Mouse (Mus musculus) heart, embryonic 14.5 days (tissue): Measurements from ENCODE around the gene Anapc11. TPM values are rescaled to one million over a fixed set of nuclear protein-coding genes. Genes with fewer than 3 reads are reported as not detected.
A peak's percentile ranks its signal among the peaks of the same experiment; 100 is the strongest.

ENCODE experiments used
- ATAC-seq: fragments of 200-750 bp; cut with Nextera tagmentation; 2 replicates; pipeline ENCODE4 v1.8.0; 2017; ENCODE audit warnings: low read depth, moderate TSS enrichment; ENCODE audit not compliant: insufficient number of reproducible peaks, insufficient read depth, low FRiP score
- H3K27ac ChIP-seq, 2 experiments: fragments of 200-500 bp in 1 of 2; fragments of 300-500 bp in 1 of 2; sonication (generic) in 1 of 2; replicated peaks in 1 of 2; 2 replicates each; pipeline ENCODE4 v1.5.1; 2012 to 2014; ENCODE audit warnings: low read depth in 2 of 2, low read length in 2 of 2, control low read depth in 1 of 2, mild to moderate bottlenecking in 1 of 2, mixed read lengths in 1 of 2; ENCODE audit not compliant: control insufficient read depth in 1 of 2, insufficient read depth in 1 of 2
- H3K27me3 ChIP-seq: fragments of 300-500 bp; sonication (generic); 2 replicates; pipeline ENCODE4 v1.6.1; 2014; ENCODE audit warnings: mild to moderate bottlenecking, low read length, control low read depth; ENCODE audit not compliant: control insufficient read depth, insufficient read depth
- H3K36me3 ChIP-seq: fragments of 300-500 bp; sonication (generic); 2 replicates; pipeline ENCODE4 v1.6.1; 2014; ENCODE audit warnings: mild to moderate bottlenecking, control low read depth, low read length, mixed read lengths; ENCODE audit not compliant: control insufficient read depth, insufficient read depth
- H3K4me1 ChIP-seq, 2 experiments: fragments of 200-500 bp in 1 of 2; fragments of 300-500 bp in 1 of 2; sonication (generic) in 1 of 2; 2 replicates each; pipeline ENCODE4 v1.6.1; 2012 to 2014; ENCODE audit warnings: low read length in 2 of 2, control low read depth in 1 of 2, mixed read lengths in 1 of 2; ENCODE audit not compliant: control insufficient read depth in 2 of 2, insufficient read depth in 2 of 2
- H3K4me2 ChIP-seq: fragments of 300-500 bp; sonication (generic); 2 replicates; pipeline ENCODE4 v1.6.1; 2014; ENCODE audit warnings: mild to moderate bottlenecking, low read length
- H3K4me3 ChIP-seq, 2 experiments: fragments of 200-500 bp in 1 of 2; fragments of 300-500 bp in 1 of 2; sonication (generic) in 1 of 2; 2 replicates each; pipeline ENCODE4 v1.5.1; 2012 to 2014; ENCODE audit warnings: low read length in 2 of 2, mild to moderate bottlenecking in 2 of 2, control low read depth in 1 of 2, low read depth in 1 of 2, moderate library complexity in 1 of 2; ENCODE audit not compliant: control insufficient read depth in 1 of 2, insufficient read depth in 1 of 2
- H3K9ac ChIP-seq: fragments of 300-500 bp; sonication (generic); 2 replicates; pipeline ENCODE4 v1.6.1; 2014; ENCODE audit warnings: mild to moderate bottlenecking, low read length
- H3K9me3 ChIP-seq: fragments of 300-500 bp; sonication (generic); 2 replicates; pipeline ENCODE4 v1.6.1; 2016; ENCODE audit warnings: low read length, control low read depth; ENCODE audit not compliant: control insufficient read depth
- WGBS: fragments of 180-500 bp; shearing (Covaris S2); extraction: QIAGEN DNeasy Blood & Tissue Kit; methylation state at CpG from one replicate; pipeline ENCODE4 v1.1.7; 2014; 5-methylcytosine and 5-hydroxymethylcytosine counted together
- polyA plus RNA-seq: library from polyadenylated mRNA; unstranded; fragments of >200 nt; fragmentation: Nextera tagmentation; extraction: Ambion mirVana; gene quantifications from 2 replicates; pipeline ENCODE4 v1.2.1, GENCODE M21; 2014

The Anapc11 gene
- polyA plus RNA-seq, 1 experiment from 2014 or later: 251 TPM

DNA sequence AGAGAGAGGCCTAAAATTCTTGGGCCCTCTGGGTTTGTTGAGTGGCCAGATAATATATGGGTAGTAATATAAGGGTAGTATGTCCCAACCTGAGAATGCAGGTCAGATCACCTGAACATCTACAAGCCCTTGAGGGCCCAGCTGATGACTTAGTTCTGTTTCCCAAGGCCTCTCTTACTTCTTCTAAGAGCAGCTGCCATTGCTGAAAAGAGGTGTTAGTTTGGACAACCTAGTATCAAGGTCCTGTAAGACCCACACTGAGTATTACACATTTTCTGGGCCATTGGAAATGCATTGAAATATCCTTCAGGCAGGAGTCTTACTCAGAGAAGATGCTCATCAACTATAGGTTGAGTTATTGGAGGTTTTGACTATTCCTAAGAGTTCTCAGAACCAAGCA, 22.3 kb upstream of the Anapc11 start:
- Histone ChIP-seq H3K4me3 (no peak overlapping the region), H3K4me1 (peaks cover 25 to 38% of the 10 kb centered on the region in 2 experiments), H3K9ac (no peak overlapping the region), H3K36me3 (peaks cover 44% of the 10 kb centered on the region), H3K27ac (no peak overlapping the region), H3K27me3 (no peaks in the 10 kb centered on the region), H3K9me3 (no peaks in the 10 kb centered on the region), H3K4me2 (no peak overlapping the region)
- ATAC-seq: no peak

DNA sequence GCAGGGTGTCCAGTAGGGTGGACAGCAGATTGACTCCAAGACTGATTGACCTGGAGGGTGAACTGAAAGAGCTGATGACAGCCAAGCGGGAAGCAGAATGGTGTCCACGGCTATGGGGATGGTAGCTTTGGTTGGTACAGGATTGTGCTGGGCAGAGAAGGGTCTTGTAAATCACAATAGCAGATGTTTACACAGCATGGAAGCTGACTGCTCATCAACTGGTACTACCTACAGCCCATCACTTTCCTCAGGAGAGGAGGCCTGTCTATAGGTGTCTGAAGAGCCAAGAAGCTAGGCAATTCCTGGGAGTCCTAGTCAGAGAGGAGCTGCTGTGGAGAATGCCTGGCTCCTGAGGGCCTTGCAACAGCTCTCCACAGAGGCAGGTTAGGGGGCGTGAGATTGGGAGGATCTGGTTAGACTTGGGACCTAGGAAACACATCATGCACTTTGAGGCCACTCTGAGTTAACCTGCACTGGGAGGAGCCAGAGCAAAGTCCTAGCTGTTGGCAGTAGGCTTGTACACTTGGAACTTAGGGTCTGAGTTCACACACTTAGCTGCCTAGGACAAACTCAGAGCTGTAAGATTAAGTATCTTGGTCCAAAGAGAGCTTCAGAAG, 21.7 kb upstream of the Anapc11 start:
- no peak for ATAC-seq

DNA sequence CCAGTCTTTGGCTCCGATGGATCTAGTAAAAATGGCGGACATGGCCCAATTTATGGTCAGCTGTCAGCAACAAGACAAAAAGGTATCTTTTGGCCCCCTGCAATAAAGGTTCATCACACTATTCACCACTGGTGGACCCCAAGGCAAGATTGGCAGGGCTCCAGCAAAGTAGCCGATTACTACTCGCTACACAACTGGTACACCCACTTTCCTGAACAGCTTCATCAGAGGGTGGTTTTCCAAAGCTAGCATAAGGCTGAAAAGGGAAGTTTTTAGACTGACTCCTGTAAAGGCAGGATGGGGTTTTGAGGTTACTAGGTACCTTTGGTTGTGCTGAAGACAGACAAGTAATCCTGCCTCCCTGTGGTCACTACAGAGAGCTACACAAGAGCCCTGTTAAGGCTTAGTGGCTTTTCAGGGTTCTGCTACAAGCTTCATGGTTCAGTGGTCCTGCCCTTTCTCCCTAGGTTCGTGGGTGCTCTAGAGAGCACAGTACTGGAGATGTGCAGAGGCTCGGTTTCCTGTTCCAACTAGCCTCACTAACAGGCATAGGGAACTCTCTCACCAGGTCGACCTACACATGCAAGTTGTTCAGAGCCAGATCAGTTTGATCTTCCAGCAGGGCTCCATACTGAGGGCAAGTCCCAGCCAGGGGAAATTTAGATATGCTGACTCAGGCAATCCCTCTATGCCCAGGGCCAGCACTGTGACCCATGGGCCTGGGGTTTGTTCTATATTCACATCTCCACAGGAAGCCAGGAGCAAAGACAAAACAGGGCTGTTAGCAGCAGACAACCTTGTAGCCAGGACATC, 20.8 kb upstream of the Anapc11 start:
- Histone ChIP-seq H3K4me2 (no peak overlapping the region), H3K4me3 (no peak overlapping the region)
- no peak for ATAC-seq

More for the DNA sequence above, 21.7 kb upstream of the Anapc11 start:
- H3K4me3 ChIP-seq: no peak overlapping the region
- H3K9ac ChIP-seq: no peak overlapping the region
- H3K4me2 ChIP-seq: no peak overlapping the region
- no peaks in the 10 kb centered on the region for H3K9me3 ChIP-seq
- WGBS: 75% methylated on average over 3 of the region's 3 CpGs
- H3K4me1 ChIP-seq: peaks cover 20 to 32% of the 10 kb centered on the region in 2 experiments
- H3K27me3 ChIP-seq: no peaks in the 10 kb centered on the region
- H3K36me3 ChIP-seq: peaks cover 39% of the 10 kb centered on the region
- H3K27ac ChIP-seq: no peak overlapping the region

DNA sequence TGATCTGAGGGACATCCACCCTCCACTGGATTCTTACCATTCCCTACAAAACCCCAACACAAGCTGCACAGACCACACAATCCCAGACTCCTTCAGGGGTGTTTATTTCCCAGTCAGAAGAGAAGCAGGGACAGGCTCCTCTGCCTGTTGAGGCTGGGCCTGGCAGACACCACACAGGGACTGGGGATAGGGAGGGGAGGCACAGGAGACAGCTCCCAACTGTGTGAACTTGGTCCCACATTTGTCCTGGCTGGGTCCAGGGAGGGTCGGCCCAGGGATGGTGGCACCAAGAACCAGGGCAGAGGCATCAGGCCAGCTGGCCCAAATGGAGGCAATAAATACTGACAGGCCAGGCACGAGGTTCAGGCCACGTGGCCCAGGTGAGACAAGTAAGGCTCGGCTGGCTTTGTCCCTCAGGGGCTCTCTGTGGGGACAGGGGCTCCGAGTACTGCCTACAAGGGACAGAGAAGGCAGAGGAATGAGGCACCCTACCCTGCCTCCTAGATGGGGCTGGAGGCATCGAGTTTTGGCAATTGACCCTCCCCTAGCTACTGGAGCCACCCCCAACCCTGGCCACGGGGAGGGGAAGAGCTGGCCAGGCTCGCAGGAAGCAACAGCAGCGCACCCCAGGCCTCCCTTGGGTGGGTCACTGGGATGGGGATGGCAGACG, 20.1 kb upstream of the Anapc11 start:
- Histone ChIP-seq H3K4me3 (no peak overlapping the region), H3K27me3 (no peaks in the 10 kb centered on the region), H3K9me3 (no peaks in the 10 kb centered on the region), H3K36me3 (peaks cover 36% of the 10 kb centered on the region), H3K4me2 (no peak overlapping the region), H3K27ac (no peak overlapping the region), H3K9ac (no peak overlapping the region), H3K4me1 (peaks cover 24 to 34% of the 10 kb centered on the region in 2 experiments)
- 77% methylated on average over 10 of the region's 10 CpGs for WGBS
- ATAC-seq: no peak

More for the DNA sequence above, 20.8 kb upstream of the Anapc11 start:
- Histone ChIP-seq H3K27ac (no peak overlapping the region), H3K9me3 (no peaks in the 10 kb centered on the region), H3K27me3 (no peaks in the 10 kb centered on the region), H3K4me1 (peaks cover 24 to 34% of the 10 kb centered on the region in 2 experiments), H3K9ac (no peak overlapping the region), H3K36me3 (peaks cover 36% of the 10 kb centered on the region)
- WGBS: 87% methylated on average over 7 of the region's 7 CpGs

DNA sequence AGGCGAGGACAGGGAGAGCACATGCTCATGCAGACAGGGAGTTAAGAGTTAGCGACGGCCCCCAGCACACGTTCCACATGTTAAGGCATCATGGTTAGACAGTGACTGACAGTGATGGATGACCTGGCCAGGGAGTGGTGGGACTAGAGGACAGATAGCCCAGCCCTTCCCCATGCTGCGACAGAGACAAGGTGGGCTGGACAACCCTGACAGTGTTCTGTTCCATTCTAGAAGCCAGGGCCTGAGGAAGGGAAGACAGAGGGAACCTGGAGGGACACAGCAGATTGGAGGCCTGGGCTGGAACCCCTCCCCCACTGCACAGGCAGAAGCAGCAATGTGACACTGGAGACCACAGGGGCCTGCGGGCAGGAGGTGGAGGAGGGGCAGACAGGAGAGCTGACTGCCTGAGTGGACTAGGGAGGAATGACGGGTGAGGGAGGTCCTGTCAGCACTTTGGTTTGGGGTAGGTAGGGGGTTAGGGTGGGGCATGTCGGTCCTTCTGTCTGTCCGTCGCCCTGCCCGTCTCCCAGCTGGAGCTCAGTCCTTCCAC, 19.5 kb upstream of the Anapc11 start:
- Histone ChIP-seq H3K27ac (no peak overlapping the region), H3K9me3 (0 out of 2 replicates have a peak, but pooled peaks cover under 1% of the 10 kb centered on the region), H3K4me1 (peaks cover 24 to 34% of the 10 kb centered on the region in 2 experiments), H3K4me2 (no peak overlapping the region), H3K36me3 (peaks cover 37% of the 10 kb centered on the region), H3K4me3 (no peak overlapping the region), H3K9ac (no peak overlapping the region), H3K27me3 (no peaks in the 10 kb centered on the region)
- no peak for ATAC-seq
- WGBS: 63% methylated on average over 11 of the region's 11 CpGs

DNA sequence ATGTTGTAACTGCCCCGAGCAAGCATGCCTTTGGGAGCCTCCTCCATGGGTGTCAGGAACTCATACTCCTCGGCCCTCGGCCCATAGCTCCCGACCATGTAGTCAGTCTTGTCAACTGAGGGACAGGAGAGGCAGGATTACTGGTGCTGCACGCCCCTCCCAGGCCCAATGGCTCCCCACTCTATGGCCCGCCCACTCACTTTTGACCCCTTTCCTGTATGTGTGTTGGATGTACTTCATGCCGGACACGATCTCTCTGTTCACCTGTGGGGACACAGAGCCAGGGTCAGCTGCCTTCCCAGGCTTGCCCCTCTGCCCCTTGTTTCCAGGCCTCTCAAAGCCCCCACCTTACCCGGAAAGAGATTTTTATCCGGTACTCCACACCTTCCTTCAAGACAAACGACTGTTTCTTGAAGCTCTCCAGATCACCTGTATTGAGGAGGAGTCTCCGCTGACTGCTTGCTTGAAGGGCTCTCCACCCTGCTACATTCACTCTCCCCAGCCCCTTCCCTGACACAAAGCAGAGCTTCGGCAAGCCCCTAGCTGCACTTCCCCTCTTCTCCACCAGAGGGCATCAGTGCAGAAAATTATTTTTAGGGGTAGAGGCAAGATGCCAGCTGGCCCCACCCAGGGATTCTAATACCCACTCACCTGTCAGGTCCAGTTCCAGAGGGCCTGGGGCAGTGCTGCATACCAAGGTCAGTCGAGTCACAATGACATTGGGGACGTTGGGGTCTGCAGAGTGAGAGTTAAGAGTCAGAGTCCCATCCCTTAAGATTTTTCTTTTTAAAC, 18.7 kb upstream of the Anapc11 start:
- ATAC-seq: no peak
- Histone ChIP-seq H3K4me2 (peak overlapping the region; percentile 93), H3K9me3 (0 out of 2 replicates have a peak, but pooled peaks cover 3% of the 10 kb centered on the region), H3K27ac (peak overlapping the region in 1 of 2 experiments; percentile 91; a peak in 2 of 4 replicates), H3K4me1 (peaks cover 21 to 26% of the 10 kb centered on the region in 2 experiments), H3K36me3 (peaks cover 43% of the 10 kb centered on the region), H3K4me3 (peak overlapping the region; percentile 81 to 91), H3K9ac (peak overlapping the region; percentile 95), H3K27me3 (no peaks in the 10 kb centered on the region)
- 43% methylated on average over 15 of the region's 15 CpGs for WGBS

DNA sequence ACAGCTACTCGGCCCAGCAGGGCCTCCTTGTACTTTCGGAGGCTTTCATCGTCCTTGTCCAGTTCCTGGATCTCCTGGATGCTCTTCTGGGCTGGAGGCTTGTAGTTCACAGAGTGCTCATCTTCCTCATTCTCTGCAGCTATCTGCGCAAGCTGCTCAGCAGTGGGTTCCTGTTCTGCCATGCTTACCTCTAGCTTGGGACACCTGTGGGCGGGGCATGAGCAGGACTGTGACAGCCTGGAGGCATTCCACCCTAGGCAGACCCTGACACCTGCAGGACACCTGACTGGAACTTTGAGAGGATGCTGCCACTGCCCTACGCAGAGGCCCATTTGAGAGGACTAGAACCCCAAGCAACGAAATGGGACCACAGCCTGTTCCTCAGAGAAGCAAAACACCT, 18.0 kb upstream of the Anapc11 start:
- peaks cover 47% of the 10 kb centered on the region for H3K36me3 ChIP-seq
- H3K4me1 ChIP-seq: peaks cover 21 to 23% of the 10 kb centered on the region in 2 experiments
- H3K9ac ChIP-seq: peak overlapping the region; percentile 95
- H3K27me3 ChIP-seq: no peaks in the 10 kb centered on the region
- 53% methylated on average over 7 of the region's 7 CpGs for WGBS
- ATAC-seq: no peak
- peak overlapping the region; percentile 80 to 91; a peak in 3 of 4 replicates for H3K27ac ChIP-seq
- H3K4me2 ChIP-seq: peak overlapping the region; percentile 93
- H3K9me3 ChIP-seq: 0 out of 2 replicates have a peak, but pooled peaks cover 3% of the 10 kb centered on the region
- peak overlapping the region; percentile 81 to 91 for H3K4me3 ChIP-seq
